Mouse (Mus musculus): ENCODE data around the gene Srsf1. TPM values are rescaled to one million over a fixed set of nuclear protein-coding genes. Genes with fewer than 3 reads are reported as not detected.

The Srsf1 gene
- polyA plus RNA-seq, 1 experiment, result 143 TPM

DNA sequence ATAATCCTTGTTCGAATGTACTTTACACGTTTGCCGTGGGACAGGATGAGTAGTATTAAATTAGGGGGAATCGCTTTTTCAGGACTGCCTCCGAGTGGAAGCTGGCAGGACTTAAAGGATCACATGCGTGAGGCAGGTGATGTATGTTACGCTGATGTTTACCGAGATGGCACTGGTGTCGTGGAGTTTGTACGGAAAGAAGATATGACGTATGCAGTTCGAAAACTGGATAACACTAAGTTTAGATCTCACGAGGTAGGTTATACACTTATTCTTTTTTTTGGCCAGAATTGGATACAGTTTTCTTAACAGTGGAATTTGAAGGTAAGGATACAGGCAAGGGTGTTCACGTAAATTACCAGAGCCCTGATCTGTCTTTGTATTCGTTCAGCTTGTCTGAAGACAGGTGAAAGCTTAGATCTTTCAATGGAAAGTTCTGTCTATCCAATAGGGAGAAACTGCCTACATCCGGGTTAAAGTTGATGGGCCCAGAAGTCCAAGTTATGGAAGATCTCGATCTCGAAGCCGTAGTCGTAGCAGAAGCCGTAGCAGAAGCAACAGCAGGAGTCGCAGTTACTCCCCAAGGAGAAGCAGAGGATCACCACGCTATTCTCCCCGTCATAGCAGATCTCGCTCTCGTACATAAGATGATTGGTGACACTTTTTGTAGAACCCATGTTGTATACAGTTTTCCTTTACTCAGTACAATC, 1.9 kb downstream of the Srsf1 start:
- Histone ChIP-seq H3K36me3 (ENCODE audit: control insufficient read depth, insufficient read depth) (peaks cover 57% of the 10 kb centered on the region), H3K27me3 (ENCODE audit: control insufficient read depth, insufficient read depth, insufficient read length) (no peaks in the 10 kb centered on the region), H3ac (ENCODE audit: control insufficient read depth, insufficient read length, low read depth) (peak overlapping the region; percentile 97), H3K79me2 (ENCODE audit: control insufficient read depth, insufficient read depth) (peaks cover 79% of the 10 kb centered on the region), H3K4me3 (ENCODE audit: insufficient read depth, poor library complexity, severe bottlenecking) (peak overlapping the region; percentile 99), H3K79me3 (ENCODE audit: low read depth) (peaks cover 54% of the 10 kb centered on the region)
- TF ChIP-seq FOSL1 (IDR thresholded peaks at IDR 0.05; ENCODE audit: insufficient read depth, low read length, poor library complexity, severe bottlenecking), result no peak
- TF ChIP-seq MAX (IDR thresholded peaks at IDR 0.05), result no peak
- TF ChIP-seq MYOD1 (IDR thresholded peaks at IDR 0.05; ENCODE audit: control insufficient read depth, insufficient read length, low read depth), result no peak
- no peak for TF ChIP-seq CTCF (IDR thresholded peaks at IDR 0.05; ENCODE audit: control insufficient read depth, insufficient read depth, insufficient read length)
- TF ChIP-seq MYOG (IDR thresholded peaks at IDR 0.05; ENCODE audit: control insufficient read depth, extremely low read depth, insufficient read length), result no peak
- TF ChIP-seq USF1 (IDR thresholded peaks at IDR 0.05; ENCODE audit: low read depth), result no peak
- no peak for TF ChIP-seq CEBPB (IDR thresholded peaks at IDR 0.05; ENCODE audit: low read depth)

- H3ac ChIP-seq (ENCODE audit: control insufficient read depth, insufficient read length, low read depth), result peak overlapping the region; percentile 46
- peaks cover 85% of the 10 kb centered on the region for H3K79me2 ChIP-seq (ENCODE audit: control insufficient read depth, insufficient read depth)
- peak overlapping the region; percentile 99 for H3K4me3 ChIP-seq (ENCODE audit: insufficient read depth, poor library complexity, severe bottlenecking)
- H3K36me3 ChIP-seq (ENCODE audit: control insufficient read depth, insufficient read depth), result peaks cover 61% of the 10 kb centered on the region
- peaks cover 54% of the 10 kb centered on the region for H3K79me3 ChIP-seq (ENCODE audit: low read depth)
- H3K27me3 ChIP-seq (ENCODE audit: control insufficient read depth, insufficient read depth, insufficient read length), result no peaks in the 10 kb centered on the region
- TF ChIP-seq MAX (IDR thresholded peaks at IDR 0.05) (no peak), CTCF (IDR thresholded peaks at IDR 0.05; ENCODE audit: control insufficient read depth, insufficient read depth, insufficient read length) (no peak), MYOG (IDR thresholded peaks at IDR 0.05; ENCODE audit: control insufficient read depth, extremely low read depth, insufficient read length) (no peak), MYOD1 (IDR thresholded peaks at IDR 0.05; ENCODE audit: control insufficient read depth, insufficient read length, low read depth) (no peak), USF1 (IDR thresholded peaks at IDR 0.05; ENCODE audit: low read depth) (no peak), CEBPB (IDR thresholded peaks at IDR 0.05; ENCODE audit: low read depth) (no peak)
These were observed 2.6 kb downstream of the Srsf1 start for GRCm38 (mm10) chr11:88049732-88050131.

- H3K79me3 ChIP-seq (ENCODE audit: low read depth), result peaks cover 49% of the 10 kb centered on the region
- peaks cover 81% of the 10 kb centered on the region for H3K36me3 ChIP-seq (ENCODE audit: control insufficient read depth, insufficient read depth)
- H3K27me3 ChIP-seq (ENCODE audit: control insufficient read depth, insufficient read depth, insufficient read length), result no peaks in the 10 kb centered on the region
- TF ChIP-seq MYOG (IDR thresholded peaks at IDR 0.05; ENCODE audit: control insufficient read depth, extremely low read depth, insufficient read length) (no peak), MYOD1 (IDR thresholded peaks at IDR 0.05; ENCODE audit: control insufficient read depth, insufficient read length, low read depth) (no peak), FOSL1 (IDR thresholded peaks at IDR 0.05; ENCODE audit: insufficient read depth, low read length, poor library complexity, severe bottlenecking) (no peak), CTCF (IDR thresholded peaks at IDR 0.05; ENCODE audit: control insufficient read depth, insufficient read depth, insufficient read length) (no peak), CEBPB (IDR thresholded peaks at IDR 0.05; ENCODE audit: low read depth) (no peak), USF1 (IDR thresholded peaks at IDR 0.05; ENCODE audit: low read depth) (no peak), MAX (IDR thresholded peaks at IDR 0.05) (no peak)
- H3K4me3 ChIP-seq (ENCODE audit: insufficient read depth, poor library complexity, severe bottlenecking), result no peak overlapping the region
- no peak overlapping the region for H3ac ChIP-seq (ENCODE audit: control insufficient read depth, insufficient read length, low read depth)
- H3K79me2 ChIP-seq (ENCODE audit: control insufficient read depth, insufficient read depth), result peaks cover 72% of the 10 kb centered on the region
These were observed 5.5 kb downstream of the Srsf1 start for GRCm38 (mm10) chr11:88052638-88053037.

- Histone ChIP-seq H3K27me3 (ENCODE audit: control insufficient read depth, insufficient read depth, insufficient read length) (no peaks in the 10 kb centered on the region), H3ac (ENCODE audit: control insufficient read depth, insufficient read length, low read depth) (no peak overlapping the region), H3K4me3 (ENCODE audit: insufficient read depth, poor library complexity, severe bottlenecking) (no peak overlapping the region), H3K79me3 (ENCODE audit: low read depth) (peaks cover 38% of the 10 kb centered on the region), H3K36me3 (ENCODE audit: control insufficient read depth, insufficient read depth) (peaks cover 83% of the 10 kb centered on the region), H3K79me2 (ENCODE audit: control insufficient read depth, insufficient read depth) (peaks cover 61% of the 10 kb centered on the region)
- TF ChIP-seq MAX (IDR thresholded peaks at IDR 0.05) (no peak), CEBPB (IDR thresholded peaks at IDR 0.05; ENCODE audit: low read depth) (no peak), MYOD1 (IDR thresholded peaks at IDR 0.05; ENCODE audit: control insufficient read depth, insufficient read length, low read depth) (no peak), USF1 (IDR thresholded peaks at IDR 0.05; ENCODE audit: low read depth) (no peak), CTCF (IDR thresholded peaks at IDR 0.05; ENCODE audit: control insufficient read depth, insufficient read depth, insufficient read length) (no peak), MYOG (IDR thresholded peaks at IDR 0.05; ENCODE audit: control insufficient read depth, extremely low read depth, insufficient read length) (no peak)
These were observed 6.6 kb downstream of the Srsf1 start for GRCm38 (mm10) chr11:88053821-88054220.

- no peak overlapping the region for H3ac ChIP-seq (ENCODE audit: control insufficient read depth, insufficient read length, low read depth)
- peaks cover 76% of the 10 kb centered on the region for H3K36me3 ChIP-seq (ENCODE audit: control insufficient read depth, insufficient read depth)
- peaks cover 30% of the 10 kb centered on the region for H3K79me3 ChIP-seq (ENCODE audit: low read depth)
- TF ChIP-seq USF1 (IDR thresholded peaks at IDR 0.05; ENCODE audit: low read depth) (no peak), FOSL1 (IDR thresholded peaks at IDR 0.05; ENCODE audit: insufficient read depth, low read length, poor library complexity, severe bottlenecking) (no peak), CEBPB (IDR thresholded peaks at IDR 0.05; ENCODE audit: low read depth) (no peak), MYOD1 (IDR thresholded peaks at IDR 0.05; ENCODE audit: control insufficient read depth, insufficient read length, low read depth) (no peak), CTCF (IDR thresholded peaks at IDR 0.05; ENCODE audit: control insufficient read depth, insufficient read depth, insufficient read length) (no peak), MYOG (IDR thresholded peaks at IDR 0.05; ENCODE audit: control insufficient read depth, extremely low read depth, insufficient read length) (no peak), MAX (IDR thresholded peaks at IDR 0.05) (no peak)
- peaks cover 53% of the 10 kb centered on the region for H3K79me2 ChIP-seq (ENCODE audit: control insufficient read depth, insufficient read depth)
- no peak overlapping the region for H3K4me3 ChIP-seq (ENCODE audit: insufficient read depth, poor library complexity, severe bottlenecking)
- H3K27me3 ChIP-seq (ENCODE audit: control insufficient read depth, insufficient read depth, insufficient read length), result no peaks in the 10 kb centered on the region
These were observed 7.4 kb downstream of the Srsf1 start for GRCm38 (mm10) chr11:88054589-88054988.

All from C2C12 (cell line).